Mouse (Mus musculus) lung, adult 2 months (tissue): Measurements from ENCODE around the gene Ppih. TPM values are rescaled to one million over a fixed set of nuclear protein-coding genes. Genes with fewer than 3 reads are reported as not detected.
"Not testable (repeated sequence)": the region's sequence is repeated elsewhere in the genome, so short reads cannot be mapped to it uniquely, and the experiment has no call there.

Experiments used
- DNase-seq: peaks from one replicate; pipeline ENCODE4 v3.0.0; 2022
- H3K4me1 ChIP-seq: fragments of 200-500 bp; 2 replicates; pipeline ENCODE4 v1.6.1; 2011; ENCODE audit warnings: low read length; ENCODE audit not compliant: control insufficient read depth, insufficient read depth
- H3K4me3 ChIP-seq: fragments of 200-500 bp; replicated peaks from 2 replicates; pipeline ENCODE3; 2011; ENCODE audit warnings: low read depth, mild to moderate bottlenecking, control low read depth, low read length; ENCODE audit errors: extremely low read depth
- CTCF ChIP-seq: fragments of 200-500 bp; IDR thresholded peaks from 2 replicates; pipeline ENCODE4 v1.5.1; 2011; ENCODE audit warnings: mild to moderate bottlenecking, low read length, control low read depth; ENCODE audit not compliant: insufficient read depth
- POLR2A ChIP-seq: fragments of 200-500 bp; IDR thresholded peaks from 2 replicates; pipeline ENCODE4 v1.6.1; 2011; ENCODE audit warnings: low read depth, mild to moderate bottlenecking, control low read depth, low read length, borderline replicate concordance; ENCODE audit errors: extremely low read depth
- WGBS: fragments of 180-500 bp; shearing (Covaris S2); methylation state at CpG from one replicate; pipeline ENCODE4 v1.1.7; 2018; 5-methylcytosine and 5-hydroxymethylcytosine counted together
- polyA plus RNA-seq: library from polyadenylated mRNA; depleted of rRNA; stranded (reverse); fragments of >200 nt; gene quantifications from 2 replicates; pipeline ENCODE4 v1.2.3, GENCODE M21; 2012

Ppih gene
- polyA plus RNA-seq, 1 experiment, result 5.3 TPM

- peak; percentile 47 for DNase-seq
- under 1% methylated on average over 24 of the region's 24 CpGs for WGBS
- TF ChIP-seq CTCF (no peak), POLR2A (no peak)
- H3K4me3 ChIP-seq, result peak overlapping the region; percentile 97
- peaks cover 10% of the 10 kb centered on the region for H3K4me1 ChIP-seq
These were observed 27.4 kb downstream of the Ppih start for GRCm38 (mm10) chr4:119292771-119293573.

DNA sequence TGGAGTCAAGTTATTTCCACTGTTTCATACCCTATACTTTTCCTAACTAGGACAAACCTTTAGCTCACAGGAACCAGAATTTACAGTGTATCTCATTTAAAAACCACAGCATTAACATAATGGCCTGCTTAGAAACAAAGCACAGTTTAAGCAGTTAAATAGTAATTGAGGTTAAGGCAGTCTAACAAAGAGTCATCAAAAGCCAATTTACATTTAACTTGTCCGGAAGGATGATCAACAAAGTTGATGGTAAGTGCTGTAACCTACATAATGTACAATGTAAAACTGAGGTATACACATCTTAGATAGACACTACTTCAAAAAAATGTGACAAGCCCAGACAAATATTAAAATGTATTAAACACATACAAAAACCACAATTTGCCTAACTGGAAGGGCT is 28.4 kb downstream of the Ppih start:
- no peak for DNase-seq
- H3K4me3 ChIP-seq, result no peak overlapping the region
- H3K4me1 ChIP-seq, result peaks cover 17% of the 10 kb centered on the region
- no peak for TF ChIP-seq POLR2A
- no peak for TF ChIP-seq CTCF
- 61% methylated on average over 1 of the region's 1 CpGs for WGBS

GRCm38 (mm10) chr4:119285336-119285735 is 35.0 kb downstream of the Ppih start:
- H3K4me3 ChIP-seq, result no peak overlapping the region
- TF ChIP-seq CTCF (no peak), POLR2A (no peak)
- WGBS, result 23% methylated on average over 2 of the region's 2 CpGs
- H3K4me1 ChIP-seq, result peaks cover 9% of the 10 kb centered on the region
- DNase-seq, result no peak

GRCm38 (mm10) chr4:119284861-119285260 is 35.5 kb downstream of the Ppih start:
- H3K4me1 ChIP-seq, result peaks cover 9% of the 10 kb centered on the region
- no peak for TF ChIP-seq CTCF
- no peak for TF ChIP-seq POLR2A
- 59% methylated on average over 1 of the region's 1 CpGs for WGBS
- DNase-seq, result no peak
- no peak overlapping the region for H3K4me3 ChIP-seq

- not testable (repeated sequence) for DNase-seq, H3K4me3 ChIP-seq
- peaks cover 15% of the 10 kb centered on the region for H3K4me1 ChIP-seq
- WGBS, result 79% methylated on average over 15 of the region's 15 CpGs
These were observed 41.6 kb downstream of the Ppih start for GRCm38 (mm10) chr4:119278784-119279183.

- no peak for DNase-seq
These were observed 44.6 kb downstream of the Ppih start for GRCm38 (mm10) chr4:119275726-119276125.

GRCm38 (mm10) chr4:119275226-119275625 is 45.1 kb downstream of the Ppih start:
- Histone ChIP-seq H3K4me3 (no peak overlapping the region), H3K4me1 (peaks cover 15% of the 10 kb centered on the region)
- 26% methylated on average over 2 of the region's 2 CpGs for WGBS
- TF ChIP-seq POLR2A (no peak), CTCF (no peak)
- DNase-seq, result no peak

More at GRCm38 (mm10) chr4:119275726-119276125, 44.6 kb downstream of the Ppih start:
- 38% methylated on average over 2 of the region's 2 CpGs for WGBS
- no peak for TF ChIP-seq POLR2A
- TF ChIP-seq CTCF, result no peak
- Histone ChIP-seq H3K4me1 (peaks cover 15% of the 10 kb centered on the region), H3K4me3 (no peak overlapping the region)

- Histone ChIP-seq H3K4me3 (no peak overlapping the region), H3K4me1 (peaks cover 15% of the 10 kb centered on the region)
- peak; percentile 38 for DNase-seq
- 30% methylated on average over 1 of the region's 1 CpGs for WGBS
- no peak for TF ChIP-seq CTCF
- no peak for TF ChIP-seq POLR2A
These were observed 45.7 kb downstream of the Ppih start for GRCm38 (mm10) chr4:119274627-119275026.

- TF ChIP-seq POLR2A, result no peak
- peaks cover 3% of the 10 kb centered on the region for H3K4me1 ChIP-seq
- H3K4me3 ChIP-seq, result no peak overlapping the region
- 55% methylated on average over 13 of the region's 13 CpGs for WGBS
- DNase-seq, result no peak
These were observed 53.7 kb downstream of the Ppih start for GRCm38 (mm10) chr4:119266606-119267005.

DNA sequence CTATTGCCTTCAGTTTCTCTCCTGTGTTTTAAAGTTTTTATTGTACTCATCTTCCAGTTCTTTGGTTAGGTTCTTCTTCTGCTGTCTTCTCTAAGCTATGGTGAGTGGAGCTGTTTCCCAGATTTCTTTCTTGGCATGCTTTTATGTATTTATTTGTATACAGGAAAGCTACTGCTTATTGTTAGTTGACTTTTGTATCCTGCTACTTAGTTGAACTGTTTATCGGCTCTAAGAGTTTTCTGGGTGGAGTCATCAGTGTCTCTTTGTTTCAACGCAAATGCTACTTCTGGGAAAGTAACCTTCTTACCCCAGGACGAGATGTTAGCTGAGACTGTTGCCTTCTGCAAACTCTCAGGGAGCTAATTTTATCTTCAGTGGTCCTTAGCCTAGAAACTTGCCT is 56.9 kb downstream of the Ppih start:
- H3K4me1 ChIP-seq, result peaks cover 6% of the 10 kb centered on the region
- no peak for DNase-seq
- WGBS, result 25% methylated on average over 3 of the region's 3 CpGs
- TF ChIP-seq POLR2A (no peak), CTCF (no peak)
- no peak overlapping the region for H3K4me3 ChIP-seq
